Mouse (Mus musculus): ENCODE results near the gene Olfr90. TPM values are rescaled to one million over a fixed set of nuclear protein-coding genes. Genes with fewer than 3 reads are reported as not detected.

The Olfr90 gene
- polyA plus RNA-seq, 1 experiment from 2014 or later, result not detected

- ATAC-seq (ENCODE audit: insufficient read depth), result no peak
- Histone ChIP-seq H3K4me1 (ENCODE audit: insufficient read depth) (no peaks in the 10 kb centered on the region), H3K4me3 (ENCODE audit: low read depth, low read length) (no peak overlapping the region), H3K9ac (no peak overlapping the region), H3K36me3 (ENCODE audit: insufficient read depth) (peaks cover 75% of the 10 kb centered on the region), H3K27me3 (ENCODE audit: insufficient read depth, low read length) (no peaks in the 10 kb centered on the region), H3K27ac (ENCODE audit: low read depth) (no peak overlapping the region), H3K9me3 (ENCODE audit: low read depth, low read length) (no peaks in the 10 kb centered on the region), H3K4me2 (no peak overlapping the region)
- 65% methylated on average over 11 of the region's 11 CpGs for WGBS
- no peak for DNase-seq
- no peak for TF ChIP-seq CTCF (IDR thresholded peaks at IDR 0.05; ENCODE audit: low read depth)
These were observed 15.5 kb downstream of the Olfr90 start for GRCm38 (mm10) chr17:37072730-37073276.

- whole genome bisulfite sequencing, result 84% methylated on average over 12 of the region's 12 CpGs
- ATAC-seq (ENCODE audit: insufficient read depth) (no peak), DNase-seq (no peak)
- Histone ChIP-seq H3K4me2 (no peak overlapping the region), H3K27ac (ENCODE audit: low read depth) (no peak overlapping the region), H3K4me3 (ENCODE audit: low read depth, low read length) (no peak overlapping the region), H3K9ac (no peak overlapping the region), H3K9me3 (ENCODE audit: low read depth, low read length) (no peaks in the 10 kb centered on the region), H3K27me3 (ENCODE audit: insufficient read depth, low read length) (no peaks in the 10 kb centered on the region), H3K36me3 (ENCODE audit: insufficient read depth) (peaks cover 81% of the 10 kb centered on the region), H3K4me1 (ENCODE audit: insufficient read depth) (no peaks in the 10 kb centered on the region)
- TF ChIP-seq CTCF (IDR thresholded peaks at IDR 0.05; ENCODE audit: low read depth), result no peak
These were observed 16.1 kb downstream of the Olfr90 start for GRCm38 (mm10) chr17:37072080-37072729.

GRCm38 (mm10) chr17:37070121-37070520 lies 18.2 kb downstream of the Olfr90 start:
- no peak for DNase-seq

GRCm38 (mm10) chr17:37067861-37068260 lies 20.4 kb downstream of the Olfr90 start:
- no peaks in the 10 kb centered on the region for H3K4me1 ChIP-seq (ENCODE audit: insufficient read depth)
- no peak for DNase-seq
- no peaks in the 10 kb centered on the region for H3K27me3 ChIP-seq (ENCODE audit: insufficient read depth, low read length)
- no peak overlapping the region for H3K4me3 ChIP-seq (ENCODE audit: low read depth, low read length)
- H3K36me3 ChIP-seq (ENCODE audit: insufficient read depth), result peaks cover 85% of the 10 kb centered on the region
- H3K9ac ChIP-seq, result no peak overlapping the region
- 83% methylated on average over 1 of the region's 1 CpGs for WGBS
- no peak for TF ChIP-seq CTCF (IDR thresholded peaks at IDR 0.05; ENCODE audit: low read depth)
- H3K27ac ChIP-seq (ENCODE audit: low read depth), result no peak overlapping the region
- H3K9me3 ChIP-seq (ENCODE audit: low read depth, low read length), result no peaks in the 10 kb centered on the region
- no peak for ATAC-seq (ENCODE audit: insufficient read depth)
- no peak overlapping the region for H3K4me2 ChIP-seq

More at GRCm38 (mm10) chr17:37070121-37070520, 18.2 kb downstream of the Olfr90 start:
- H3K9ac ChIP-seq, result no peak overlapping the region
- no peaks in the 10 kb centered on the region for H3K4me1 ChIP-seq (ENCODE audit: insufficient read depth)
- no peak overlapping the region for H3K4me2 ChIP-seq
- ATAC-seq (ENCODE audit: insufficient read depth), result no peak
- no peak overlapping the region for H3K27ac ChIP-seq (ENCODE audit: low read depth)
- 85% methylated on average over 8 of the region's 8 CpGs for WGBS
- H3K36me3 ChIP-seq (ENCODE audit: insufficient read depth), result peaks cover 85% of the 10 kb centered on the region
- TF ChIP-seq CTCF (IDR thresholded peaks at IDR 0.05; ENCODE audit: low read depth), result no peak
- H3K9me3 ChIP-seq (ENCODE audit: low read depth, low read length), result no peaks in the 10 kb centered on the region
- H3K27me3 ChIP-seq (ENCODE audit: insufficient read depth, low read length), result no peaks in the 10 kb centered on the region
- no peak overlapping the region for H3K4me3 ChIP-seq (ENCODE audit: low read depth, low read length)

GRCm38 (mm10) chr17:37065993-37066392 lies 22.3 kb downstream of the Olfr90 start:
- no peak for TF ChIP-seq CTCF (IDR thresholded peaks at IDR 0.05; ENCODE audit: low read depth)
- no peaks in the 10 kb centered on the region for H3K27me3 ChIP-seq (ENCODE audit: insufficient read depth, low read length)
- H3K27ac ChIP-seq (ENCODE audit: low read depth), result no peak overlapping the region
- peaks cover 90% of the 10 kb centered on the region for H3K36me3 ChIP-seq (ENCODE audit: insufficient read depth)
- no peak overlapping the region for H3K4me3 ChIP-seq (ENCODE audit: low read depth, low read length)
- ATAC-seq (ENCODE audit: insufficient read depth) (no peak), DNase-seq (no peak)
- no peaks in the 10 kb centered on the region for H3K4me1 ChIP-seq (ENCODE audit: insufficient read depth)
- H3K4me2 ChIP-seq, result no peak overlapping the region
- no peaks in the 10 kb centered on the region for H3K9me3 ChIP-seq (ENCODE audit: low read depth, low read length)
- 94% methylated on average over 2 of the region's 2 CpGs for WGBS
- H3K9ac ChIP-seq, result no peak overlapping the region

- Histone ChIP-seq H3K9me3 (ENCODE audit: low read depth, low read length) (no peaks in the 10 kb centered on the region), H3K36me3 (ENCODE audit: insufficient read depth) (peaks cover 92% of the 10 kb centered on the region), H3K4me1 (ENCODE audit: insufficient read depth) (no peaks in the 10 kb centered on the region), H3K27me3 (ENCODE audit: insufficient read depth, low read length) (no peaks in the 10 kb centered on the region), H3K4me3 (ENCODE audit: low read depth, low read length) (no peak overlapping the region), H3K27ac (ENCODE audit: low read depth) (no peak overlapping the region), H3K4me2 (no peak overlapping the region), H3K9ac (no peak overlapping the region)
- WGBS, result 75% methylated on average over 11 of the region's 11 CpGs
- DNase-seq (peak; percentile 62), ATAC-seq (ENCODE audit: insufficient read depth) (peak; percentile 30; the same call in 1 of the 2 replicates)
- no peak for TF ChIP-seq CTCF (IDR thresholded peaks at IDR 0.05; ENCODE audit: low read depth)
These were observed 24.4 kb downstream of the Olfr90 start for GRCm38 (mm10) chr17:37063686-37064495.

GRCm38 (mm10) chr17:37063063-37063462 lies 25.2 kb downstream of the Olfr90 start:
- Histone ChIP-seq H3K9me3 (ENCODE audit: low read depth, low read length) (no peaks in the 10 kb centered on the region), H3K4me2 (no peak overlapping the region), H3K27me3 (ENCODE audit: insufficient read depth, low read length) (no peaks in the 10 kb centered on the region), H3K4me3 (ENCODE audit: low read depth, low read length) (no peak overlapping the region), H3K4me1 (ENCODE audit: insufficient read depth) (no peaks in the 10 kb centered on the region), H3K36me3 (ENCODE audit: insufficient read depth) (peaks cover 84% of the 10 kb centered on the region), H3K27ac (ENCODE audit: low read depth) (no peak overlapping the region), H3K9ac (no peak overlapping the region)
- DNase-seq (no peak), ATAC-seq (ENCODE audit: insufficient read depth) (no peak)
- TF ChIP-seq CTCF (IDR thresholded peaks at IDR 0.05; ENCODE audit: low read depth), result no peak
- WGBS, result 78% methylated on average over 10 of the region's 10 CpGs
